Mouse (Mus musculus) cerebellum, adult 2 months (tissue): Measurements from ENCODE around the gene Ccdc92. TPM values are rescaled to one million over a fixed set of nuclear protein-coding genes. Genes with fewer than 3 reads are reported as not detected.

Source experiments
- DNase-seq, 2 experiments: peaks; one replicate each; pipeline ENCODE4 v3.0.0; 2021
- H3K27ac ChIP-seq: fragments of 200-500 bp; 2 replicates; pipeline ENCODE4 v1.5.1; 2012; ENCODE audit warnings: low read length, control low read depth, inconsistent platforms; ENCODE audit not compliant: insufficient read depth
- H3K27me3 ChIP-seq: fragments of 200-500 bp; 2 replicates; pipeline ENCODE4 v1.6.1; 2012; ENCODE audit warnings: inconsistent platforms, mild to moderate bottlenecking, low read length, moderate library complexity; ENCODE audit not compliant: control insufficient read depth, insufficient read depth
- H3K4me1 ChIP-seq: fragments of 200-500 bp; 2 replicates; pipeline ENCODE4 v1.6.1; 2011; ENCODE audit warnings: low read length; ENCODE audit not compliant: control insufficient read depth, insufficient read depth
- H3K4me3 ChIP-seq: fragments of 200-500 bp; replicated peaks from 2 replicates; pipeline ENCODE3; 2011; ENCODE audit warnings: mild to moderate bottlenecking, low read depth, low read length, control low read depth; ENCODE audit not compliant: insufficient read depth
- CTCF ChIP-seq: fragments of 200-500 bp; IDR thresholded peaks from 2 replicates; pipeline ENCODE4 v1.5.1; 2011; ENCODE audit warnings: low read depth, mild to moderate bottlenecking, control low read depth, low read length, moderate library complexity, borderline replicate concordance; ENCODE audit not compliant: insufficient read depth
- POLR2A ChIP-seq: fragments of 200-500 bp; IDR thresholded peaks from 2 replicates; pipeline ENCODE4 v1.6.1; 2011; ENCODE audit warnings: low read length, control low read depth, borderline replicate concordance; ENCODE audit not compliant: insufficient read depth
- WGBS: fragments of 180-500 bp; shearing (Covaris S2); methylation state at CpG from one replicate; pipeline ENCODE4 v1.1.7; 2018; 5-methylcytosine and 5-hydroxymethylcytosine counted together
- polyA plus RNA-seq: library from polyadenylated mRNA; depleted of rRNA; stranded (reverse); fragments of >200 nt; gene quantifications from 2 replicates; pipeline ENCODE4 v1.2.3, GENCODE M21; 2012

Gene Ccdc92
- polyA plus RNA-seq, 1 experiment: 200 TPM

DNA sequence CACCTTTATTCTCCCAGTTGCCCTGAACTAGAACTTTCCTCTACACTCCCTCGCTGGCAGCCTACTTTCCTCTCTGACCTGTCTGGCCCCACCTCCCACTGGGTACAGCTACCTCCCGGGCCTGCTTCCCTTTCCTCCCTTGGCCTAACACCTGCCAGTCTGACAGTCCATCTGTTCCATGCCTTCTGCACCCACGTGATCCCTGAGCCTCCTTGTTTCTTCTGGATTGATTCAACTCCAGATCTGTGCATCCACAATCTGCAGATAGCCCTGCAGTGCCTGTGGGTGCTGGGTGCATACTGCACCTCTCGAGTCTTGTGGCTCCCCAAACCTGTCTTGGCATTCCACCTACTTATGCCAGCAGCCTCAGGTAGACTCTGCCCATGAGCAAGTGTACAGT is 25.6 kb downstream of the Ccdc92 start:
- 10% methylated on average over 4 of the region's 4 CpGs for WGBS
- H3K27ac ChIP-seq: peak overlapping the region; percentile 84
- H3K27me3 ChIP-seq: no peaks in the 10 kb centered on the region
- TF ChIP-seq POLR2A: 0 out of 2 replicates have a peak, but pooled peaks have one; percentile 10
- TF ChIP-seq CTCF: no peak; the same call in 1 of the 2 replicates
- H3K4me3 ChIP-seq: no peak overlapping the region
- peak; percentile 94 to 97 for DNase-seq
- H3K4me1 ChIP-seq: peaks cover 67% of the 10 kb centered on the region

DNA sequence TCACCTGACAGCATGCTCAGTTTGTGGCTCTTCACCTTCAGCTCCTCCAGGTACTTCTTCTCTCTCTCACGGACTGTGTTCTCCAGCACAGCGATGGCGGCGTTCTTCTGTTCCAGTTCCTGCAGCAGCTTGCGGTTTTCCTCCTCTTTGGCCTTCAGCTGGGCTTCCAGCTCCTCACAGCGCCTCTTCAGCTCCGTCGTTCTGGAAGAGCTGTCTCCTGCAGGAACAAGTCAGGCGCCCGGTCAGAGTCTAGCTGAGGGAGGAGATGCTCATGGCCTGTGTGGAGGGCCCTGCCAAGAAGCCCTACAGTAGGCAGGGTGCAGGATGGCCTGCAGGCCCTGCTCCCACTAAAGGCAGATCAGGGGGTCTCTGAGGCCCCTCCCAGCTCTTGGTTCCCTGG is 26.1 kb downstream of the Ccdc92 start:
- Histone ChIP-seq H3K27me3 (no peaks in the 10 kb centered on the region), H3K4me3 (no peak overlapping the region), H3K27ac (peak overlapping the region; percentile 84), H3K4me1 (peaks cover 62% of the 10 kb centered on the region)
- 22% methylated on average over 10 of the region's 10 CpGs for WGBS
- peak; percentile 52 to 67 for DNase-seq
- no peak for TF ChIP-seq POLR2A

DNA sequence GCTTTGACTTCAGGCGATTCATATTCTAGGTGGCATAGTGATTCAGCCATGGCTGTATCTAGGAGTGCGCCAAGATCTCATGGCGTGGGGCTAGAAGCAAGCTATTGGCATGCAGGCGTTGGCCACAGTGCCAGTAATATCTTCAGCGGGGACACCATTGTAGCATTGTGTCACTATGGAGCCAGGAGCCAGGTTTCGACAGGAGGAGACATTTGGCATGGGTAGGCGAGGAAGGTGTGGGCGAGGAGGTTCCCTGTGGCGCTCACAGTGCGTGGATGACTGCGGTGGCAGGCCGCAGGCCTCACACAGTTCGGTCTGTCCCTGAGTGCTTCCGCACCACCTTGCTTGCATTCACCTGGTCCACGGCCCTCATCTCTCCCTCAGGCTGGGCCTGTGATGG is 27.0 kb downstream of the Ccdc92 start:
- WGBS: 7% methylated on average over 15 of the region's 15 CpGs
- TF ChIP-seq CTCF (0 out of 2 replicates have a peak, but pooled peaks have one; percentile 12), POLR2A (no peak)
- peak; percentile 93 to 97 for DNase-seq
- Histone ChIP-seq H3K27me3 (no peaks in the 10 kb centered on the region), H3K4me1 (peaks cover 57% of the 10 kb centered on the region), H3K4me3 (no peak overlapping the region), H3K27ac (peak overlapping the region; percentile 84)

DNA sequence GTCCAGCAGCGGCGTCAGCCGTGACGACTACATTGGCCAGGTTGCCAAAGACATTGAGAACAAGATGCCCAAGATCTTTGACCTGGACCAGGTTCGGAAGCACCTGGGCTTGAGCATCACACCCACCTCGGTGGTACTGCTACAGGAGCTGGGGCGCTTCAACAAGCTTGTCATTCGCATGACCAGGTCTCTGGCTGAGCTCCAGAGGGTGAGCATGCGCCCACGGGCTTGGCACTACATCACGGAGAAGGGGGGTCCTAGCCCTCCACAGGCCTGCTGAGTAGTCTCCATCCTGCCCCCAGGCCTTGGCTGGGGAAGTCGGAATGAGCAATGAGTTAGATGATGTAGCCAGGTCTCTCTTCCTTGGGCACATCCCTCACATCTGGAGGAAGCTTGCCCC is 31.9 kb downstream of the Ccdc92 start:
- H3K27me3 ChIP-seq: no peaks in the 10 kb centered on the region
- 33% methylated on average over 12 of the region's 12 CpGs for WGBS
- peak in 1 of 2 experiments; percentile 34 for DNase-seq
- TF ChIP-seq POLR2A: no peak
- TF ChIP-seq CTCF: no peak
- H3K27ac ChIP-seq: no peak overlapping the region
- H3K4me3 ChIP-seq: no peak overlapping the region
- H3K4me1 ChIP-seq: peaks cover 40% of the 10 kb centered on the region

DNA sequence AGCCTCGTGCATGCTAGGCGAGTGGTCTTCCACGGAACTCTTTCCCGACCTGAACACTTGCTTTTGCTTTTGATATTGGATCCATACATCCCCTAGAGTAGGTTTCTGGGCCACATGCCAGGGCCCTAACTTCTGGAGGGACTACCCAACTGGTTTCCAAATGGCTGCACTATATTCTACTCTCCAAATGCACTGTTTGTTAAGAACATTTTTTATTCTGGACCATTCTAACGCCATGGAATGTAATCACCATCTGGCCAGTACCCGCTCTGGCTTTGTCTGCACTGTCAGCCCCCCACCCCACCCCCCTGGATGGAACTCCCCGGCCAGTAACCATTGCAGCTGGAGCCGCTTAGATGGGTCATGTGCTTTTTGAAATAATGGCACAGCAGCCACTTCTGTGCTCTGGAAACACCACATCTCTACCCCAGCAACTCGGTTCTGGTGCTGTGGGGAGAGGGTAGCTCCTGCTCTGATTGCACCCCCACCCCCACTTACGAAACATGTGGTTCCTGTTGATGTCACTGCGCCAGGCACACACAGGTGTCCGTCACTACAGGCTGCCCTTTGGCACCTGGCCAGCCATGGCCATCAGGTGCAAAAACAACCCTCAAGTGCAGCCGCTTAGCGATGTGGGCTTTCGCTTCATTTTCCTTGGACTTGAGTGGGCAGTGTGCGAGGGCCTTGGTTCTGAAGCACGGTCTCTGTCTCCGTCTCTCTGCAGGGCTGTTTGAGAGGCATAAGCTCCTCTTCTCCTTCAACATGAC is 39.9 kb downstream of the Ccdc92 start:
- no peaks in the 10 kb centered on the region for H3K27me3 ChIP-seq
- H3K4me1 ChIP-seq: peaks cover 21% of the 10 kb centered on the region
- no peak overlapping the region for H3K4me3 ChIP-seq
- WGBS: 41% methylated on average over 18 of the region's 18 CpGs
- H3K27ac ChIP-seq: no peak overlapping the region
- peak in 1 of 2 experiments; percentile 52 for DNase-seq
- TF ChIP-seq CTCF (no peak), POLR2A (no peak)

DNA sequence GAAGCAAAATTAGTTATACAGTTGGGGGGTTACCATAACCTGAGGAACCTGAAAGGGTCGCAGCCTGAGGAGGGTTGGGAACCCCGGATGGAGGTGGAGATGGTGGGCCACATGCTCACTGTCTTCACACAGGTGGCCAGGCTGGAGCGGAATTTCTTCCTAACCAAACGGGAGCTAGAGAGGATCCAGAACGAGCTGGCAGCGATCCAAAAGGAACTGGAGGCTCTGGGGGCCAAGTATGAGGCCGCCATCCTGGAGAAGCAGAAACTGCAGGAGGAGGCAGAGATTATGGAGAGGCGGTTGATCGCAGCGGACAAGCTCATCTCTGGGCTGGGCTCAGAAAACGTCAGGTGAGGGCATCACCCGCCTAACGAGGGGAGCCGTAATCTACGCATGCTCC is 45.2 kb downstream of the Ccdc92 start:
- no peak overlapping the region for H3K4me3 ChIP-seq

DNA sequence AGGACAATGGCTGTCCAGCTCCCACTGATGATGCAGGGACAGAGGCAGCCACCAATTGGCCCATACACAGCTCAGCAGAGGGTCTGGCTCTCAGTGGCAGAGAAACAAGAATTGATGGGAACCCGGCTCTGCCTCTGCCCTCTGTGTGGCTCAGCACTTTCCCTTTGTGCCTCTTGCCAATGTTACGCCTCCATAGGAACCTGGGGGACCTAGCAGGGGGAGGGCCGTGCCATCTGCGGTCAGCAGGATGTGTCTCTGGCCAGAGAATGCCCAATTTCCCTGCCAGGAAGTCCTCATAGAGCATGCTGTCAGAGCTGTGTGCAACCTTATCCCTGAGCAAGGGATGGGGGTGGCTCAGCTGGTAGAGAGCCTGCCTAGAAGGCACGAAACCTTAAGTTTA is 47.4 kb downstream of the Ccdc92 start:
- 2% methylated on average over 5 of the region's 5 CpGs for WGBS
- TF ChIP-seq CTCF: no peak
- TF ChIP-seq POLR2A: no peak

More for the DNA sequence above, 45.2 kb downstream of the Ccdc92 start:
- TF ChIP-seq POLR2A: no peak
- TF ChIP-seq CTCF: no peak
- no peaks in the 10 kb centered on the region for H3K27me3 ChIP-seq
- 71% methylated on average over 15 of the region's 15 CpGs for WGBS
- DNase-seq: peak in 1 of 2 experiments; percentile 28
- no peak overlapping the region for H3K27ac ChIP-seq
- peaks cover 28% of the 10 kb centered on the region for H3K4me1 ChIP-seq

DNA sequence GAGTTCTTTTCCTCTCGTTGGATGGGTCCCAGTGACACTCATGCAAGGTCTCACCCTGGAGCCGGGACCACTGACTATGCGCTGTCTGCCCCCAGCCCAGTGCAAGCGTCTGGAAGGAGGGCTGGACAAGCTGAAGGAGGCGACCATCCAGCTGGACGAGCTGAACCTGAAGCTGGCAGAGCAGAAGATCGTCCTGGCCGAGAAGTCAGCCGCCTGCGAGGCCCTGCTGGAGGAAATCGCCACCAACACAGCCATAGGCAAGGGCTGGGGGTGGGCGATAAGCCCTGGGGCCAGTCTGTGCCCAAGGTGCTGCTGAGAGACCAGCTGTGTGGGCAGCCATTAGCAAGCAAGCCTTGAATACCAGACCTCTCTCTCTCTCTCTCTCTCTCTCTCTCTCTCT is 49.8 kb downstream of the Ccdc92 start:
- 49% methylated on average over 12 of the region's 12 CpGs for WGBS
- TF ChIP-seq CTCF (no peak), POLR2A (no peak)

More for the DNA sequence above, 47.4 kb downstream of the Ccdc92 start:
- H3K27me3 ChIP-seq: no peaks in the 10 kb centered on the region
- peak; percentile 87 to 94 for DNase-seq
- no peak overlapping the region for H3K4me3 ChIP-seq
- peaks cover 23% of the 10 kb centered on the region for H3K4me1 ChIP-seq
- no peak overlapping the region for H3K27ac ChIP-seq

More for the DNA sequence above, 49.8 kb downstream of the Ccdc92 start:
- Histone ChIP-seq H3K4me3 (no peak overlapping the region), H3K27ac (no peak overlapping the region), H3K4me1 (peaks cover 23% of the 10 kb centered on the region), H3K27me3 (no peaks in the 10 kb centered on the region)
- DNase-seq: no peak
